Mouse (Mus musculus): ENCODE results near the gene Tgm5. TPM values are rescaled to one million over a fixed set of nuclear protein-coding genes. Genes with fewer than 3 reads are reported as not detected.

Tgm5 gene
- polyA plus RNA-seq, 1 experiment from 2014 or later: not detected

DNA sequence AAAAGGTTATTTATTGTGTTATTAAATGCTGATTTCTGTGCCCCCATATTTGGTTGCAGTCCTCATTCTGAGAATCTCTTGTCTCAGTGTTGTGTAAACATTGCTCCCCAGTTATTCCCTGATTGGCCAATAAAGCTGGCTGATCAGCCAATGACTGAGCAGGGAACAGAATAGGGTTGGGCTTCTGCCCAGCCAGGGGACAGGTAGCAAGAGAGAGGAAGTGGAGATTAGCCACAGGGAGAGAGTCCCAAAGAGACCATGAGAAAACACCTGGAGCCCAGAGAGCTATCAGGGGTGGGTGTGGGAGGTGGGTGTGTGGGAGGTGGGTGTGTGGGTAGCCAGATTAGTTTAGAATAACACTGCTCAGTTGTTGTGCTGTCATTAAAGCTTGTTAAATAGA, 20.3 kb upstream of the Tgm5 start:
- no peaks in the 10 kb centered on the region for H3K36me3 ChIP-seq (ENCODE audit: control insufficient read depth, insufficient read depth, low read length)
- H3K4me2 ChIP-seq (ENCODE audit: low read depth, severe bottlenecking): no peak overlapping the region
- ATAC-seq (ENCODE audit: insufficient number of reproducible peaks, low FRiP score, low TSS enrichment, low read depth) (no peak), DNase-seq (ENCODE audit: low spot score) (no peak)
- H3K4me1 ChIP-seq (ENCODE audit: control insufficient read depth, insufficient read depth, low read length): no peaks in the 10 kb centered on the region
- no peak overlapping the region for H3K27ac ChIP-seq (replicated peaks; ENCODE audit: low read depth, low read length)
- H3K9ac ChIP-seq (ENCODE audit: low read length): no peak overlapping the region
- no peak overlapping the region for H3K4me3 ChIP-seq (ENCODE audit: low read depth, low read length)
- no peaks in the 10 kb centered on the region for H3K9me3 ChIP-seq (ENCODE audit: control insufficient read depth, low read length)
- H3K27me3 ChIP-seq (ENCODE audit: control insufficient read depth, insufficient read depth, low read length): no peaks in the 10 kb centered on the region

DNA sequence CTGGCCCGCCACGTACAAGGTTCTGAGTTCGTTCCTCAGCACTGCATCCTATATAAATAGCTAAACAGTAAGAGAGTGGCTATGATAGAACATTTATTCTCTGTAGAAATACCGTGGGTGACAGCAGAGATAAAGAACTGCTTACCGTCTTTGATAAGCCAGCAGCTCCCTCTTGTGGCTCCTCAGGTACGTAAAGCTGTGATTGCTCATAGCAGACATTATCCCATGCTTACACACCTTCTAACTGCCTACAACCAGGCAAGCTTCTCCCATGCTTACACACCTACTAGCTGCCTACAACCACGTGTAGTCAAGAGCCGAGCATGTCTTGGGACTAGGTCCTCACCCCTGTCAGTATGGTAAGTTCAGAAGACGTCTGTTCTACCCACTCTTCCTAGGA, 16.4 kb upstream of the Tgm5 start:
- ATAC-seq (ENCODE audit: insufficient number of reproducible peaks, low FRiP score, low TSS enrichment, low read depth) (no peak), DNase-seq (ENCODE audit: low spot score) (peak; percentile 36)
- Histone ChIP-seq H3K4me2 (ENCODE audit: low read depth, severe bottlenecking) (no peak overlapping the region), H3K27me3 (ENCODE audit: control insufficient read depth, insufficient read depth, low read length) (no peaks in the 10 kb centered on the region), H3K4me3 (ENCODE audit: low read depth, low read length) (no peak overlapping the region), H3K4me1 (ENCODE audit: control insufficient read depth, insufficient read depth, low read length) (no peaks in the 10 kb centered on the region), H3K36me3 (ENCODE audit: control insufficient read depth, insufficient read depth, low read length) (no peaks in the 10 kb centered on the region), H3K9ac (ENCODE audit: low read length) (no peak overlapping the region), H3K9me3 (ENCODE audit: control insufficient read depth, low read length) (no peaks in the 10 kb centered on the region), H3K27ac (replicated peaks; ENCODE audit: low read depth, low read length) (no peak overlapping the region)
- WGBS: 33% methylated on average over 9 of the region's 9 CpGs

DNA sequence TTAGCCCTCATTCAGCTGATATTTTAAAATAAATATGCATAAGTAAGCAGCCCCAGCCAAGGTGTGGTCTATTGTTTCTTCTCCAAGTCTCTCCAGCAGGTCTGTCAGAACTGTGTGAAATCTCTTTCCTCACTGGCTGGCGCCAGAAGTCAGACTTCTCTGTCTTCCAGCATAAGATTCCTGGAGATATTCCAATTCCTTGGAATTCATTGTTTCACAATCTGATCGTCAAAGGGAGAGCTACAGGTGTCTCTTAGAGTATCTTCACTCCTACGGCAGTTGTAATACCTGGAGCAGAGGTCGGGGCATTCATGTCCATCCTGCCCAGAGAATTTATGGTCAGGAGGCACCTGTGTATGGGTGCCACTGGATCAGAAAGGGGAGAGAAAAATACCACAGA, 4.1 kb upstream of the Tgm5 start:
- no peaks in the 10 kb centered on the region for H3K4me1 ChIP-seq (ENCODE audit: control insufficient read depth, insufficient read depth, low read length)
- 75% methylated on average over 4 of the region's 4 CpGs for WGBS

DNA sequence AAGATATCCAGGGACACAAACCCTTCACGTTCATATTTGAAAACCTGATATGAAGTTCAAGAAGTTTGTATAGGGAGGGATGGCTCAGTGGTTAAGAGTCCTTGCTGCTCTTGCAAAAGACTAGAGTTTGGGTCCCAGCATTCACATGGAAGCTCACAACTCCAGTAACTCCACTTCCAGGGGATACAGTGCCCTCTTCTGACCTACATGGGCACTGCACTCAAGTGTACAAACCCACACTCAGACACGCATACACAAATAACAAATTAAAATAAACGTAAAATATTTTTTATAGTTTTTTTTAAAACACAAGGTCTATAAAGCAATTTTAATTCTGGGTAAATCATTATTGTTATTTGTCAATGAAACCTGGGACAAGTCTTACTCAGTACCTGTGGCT, 2.9 kb upstream of the Tgm5 start:
- WGBS: 88% methylated on average over 3 of the region's 3 CpGs
- no peak for DNase-seq (ENCODE audit: low spot score)
- Histone ChIP-seq H3K4me3 (ENCODE audit: low read depth, low read length) (no peak overlapping the region), H3K27me3 (ENCODE audit: control insufficient read depth, insufficient read depth, low read length) (no peaks in the 10 kb centered on the region), H3K9ac (ENCODE audit: low read length) (no peak overlapping the region), H3K27ac (replicated peaks; ENCODE audit: low read depth, low read length) (no peak overlapping the region), H3K4me2 (ENCODE audit: low read depth, severe bottlenecking) (no peak overlapping the region), H3K4me1 (ENCODE audit: control insufficient read depth, insufficient read depth, low read length) (no peaks in the 10 kb centered on the region), H3K36me3 (ENCODE audit: control insufficient read depth, insufficient read depth, low read length) (no peaks in the 10 kb centered on the region), H3K9me3 (ENCODE audit: control insufficient read depth, low read length) (no peaks in the 10 kb centered on the region)
- no peak for ATAC-seq (ENCODE audit: insufficient number of reproducible peaks, low FRiP score, low TSS enrichment, low read depth)

More for the DNA sequence above, 4.1 kb upstream of the Tgm5 start:
- no peak overlapping the region for H3K4me2 ChIP-seq (ENCODE audit: low read depth, severe bottlenecking)
- H3K9ac ChIP-seq (ENCODE audit: low read length): no peak overlapping the region
- ATAC-seq (ENCODE audit: insufficient number of reproducible peaks, low FRiP score, low TSS enrichment, low read depth) (no peak), DNase-seq (ENCODE audit: low spot score) (no peak)
- no peaks in the 10 kb centered on the region for H3K9me3 ChIP-seq (ENCODE audit: control insufficient read depth, low read length)
- H3K27me3 ChIP-seq (ENCODE audit: control insufficient read depth, insufficient read depth, low read length): no peaks in the 10 kb centered on the region
- H3K27ac ChIP-seq (replicated peaks; ENCODE audit: low read depth, low read length): no peak overlapping the region
- no peak overlapping the region for H3K4me3 ChIP-seq (ENCODE audit: low read depth, low read length)
- no peaks in the 10 kb centered on the region for H3K36me3 ChIP-seq (ENCODE audit: control insufficient read depth, insufficient read depth, low read length)

DNA sequence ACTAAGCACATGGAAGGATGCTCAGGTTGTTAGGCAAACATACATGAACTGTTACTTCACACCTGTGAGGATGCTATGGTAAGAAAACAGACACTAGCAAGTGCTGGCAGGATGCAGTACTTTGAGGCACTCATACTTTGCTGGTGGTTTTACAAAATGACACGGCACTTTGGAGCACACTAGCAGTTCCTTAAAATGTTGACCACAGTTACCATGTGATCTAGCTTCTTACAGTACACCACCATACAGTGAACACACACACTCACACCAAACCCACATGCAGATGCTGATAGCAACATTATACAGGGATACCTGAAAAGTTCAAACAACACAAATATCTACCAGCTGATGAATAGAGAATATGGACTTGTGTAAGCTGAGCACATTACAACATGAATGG, 3.0 kb downstream of the Tgm5 start:
- Histone ChIP-seq H3K4me3 (ENCODE audit: low read depth, low read length) (no peak overlapping the region), H3K4me2 (ENCODE audit: low read depth, severe bottlenecking) (no peak overlapping the region), H3K36me3 (ENCODE audit: control insufficient read depth, insufficient read depth, low read length) (no peaks in the 10 kb centered on the region), H3K4me1 (ENCODE audit: control insufficient read depth, insufficient read depth, low read length) (no peaks in the 10 kb centered on the region), H3K9me3 (ENCODE audit: control insufficient read depth, low read length) (no peaks in the 10 kb centered on the region), H3K9ac (ENCODE audit: low read length) (no peak overlapping the region), H3K27ac (replicated peaks; ENCODE audit: low read depth, low read length) (no peak overlapping the region), H3K27me3 (ENCODE audit: control insufficient read depth, insufficient read depth, low read length) (no peaks in the 10 kb centered on the region)
- no peak for ATAC-seq (ENCODE audit: insufficient number of reproducible peaks, low FRiP score, low TSS enrichment, low read depth)
- WGBS: 86% methylated on average over 1 of the region's 1 CpGs
- DNase-seq (ENCODE audit: low spot score): no peak

DNA sequence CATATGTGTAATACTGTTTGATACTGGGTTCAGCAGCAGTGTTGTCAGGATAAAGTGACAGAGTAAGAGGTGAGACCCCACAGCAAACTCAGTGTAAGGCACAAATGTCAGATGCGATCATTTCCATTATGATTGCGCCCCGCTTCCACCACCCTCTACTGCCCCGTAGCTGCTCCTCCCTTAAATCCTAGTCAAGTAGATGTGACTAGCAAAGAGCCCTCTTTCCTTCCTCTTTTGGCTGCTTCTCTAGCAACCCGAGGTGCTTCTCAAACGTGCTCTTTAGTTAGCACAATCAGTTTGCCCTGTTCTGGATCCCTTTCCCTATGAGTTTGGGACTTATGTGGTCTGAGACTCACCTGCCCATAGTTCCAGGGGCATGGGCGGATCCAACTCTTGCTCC, 10.9 kb downstream of the Tgm5 start:
- DNase-seq (ENCODE audit: low spot score) (no peak), ATAC-seq (ENCODE audit: insufficient number of reproducible peaks, low FRiP score, low TSS enrichment, low read depth) (no peak)
- 79% methylated on average over 7 of the region's 7 CpGs for WGBS
- no peak overlapping the region for H3K4me3 ChIP-seq (ENCODE audit: low read depth, low read length)
- no peak overlapping the region for H3K4me2 ChIP-seq (ENCODE audit: low read depth, severe bottlenecking)
- H3K27me3 ChIP-seq (ENCODE audit: control insufficient read depth, insufficient read depth, low read length): no peaks in the 10 kb centered on the region
- no peaks in the 10 kb centered on the region for H3K9me3 ChIP-seq (ENCODE audit: control insufficient read depth, low read length)
- H3K4me1 ChIP-seq (ENCODE audit: control insufficient read depth, insufficient read depth, low read length): no peaks in the 10 kb centered on the region
- no peak overlapping the region for H3K9ac ChIP-seq (ENCODE audit: low read length)
- H3K27ac ChIP-seq (replicated peaks; ENCODE audit: low read depth, low read length): no peak overlapping the region
- no peaks in the 10 kb centered on the region for H3K36me3 ChIP-seq (ENCODE audit: control insufficient read depth, insufficient read depth, low read length)

DNA sequence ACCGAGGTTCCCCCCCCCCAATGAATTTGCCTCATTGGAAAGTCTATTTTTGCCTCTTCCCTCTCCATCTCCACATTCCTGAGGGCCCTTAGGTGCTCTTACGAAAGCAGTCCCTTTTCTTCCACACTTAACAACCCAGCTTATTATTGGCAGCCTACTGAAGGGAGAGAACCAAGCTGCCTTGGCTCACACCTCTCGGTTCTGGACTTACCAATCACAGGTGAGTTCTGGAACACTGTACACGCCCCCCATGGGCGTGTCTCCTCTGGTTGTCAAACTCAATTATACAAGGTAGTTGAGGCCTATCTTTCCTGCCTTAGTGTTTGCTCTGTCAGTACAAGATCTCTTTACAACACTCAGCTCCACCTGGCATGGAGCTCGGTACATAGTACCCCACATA, 13.8 kb downstream of the Tgm5 start:
- no peak overlapping the region for H3K4me2 ChIP-seq (ENCODE audit: low read depth, severe bottlenecking)
- H3K27me3 ChIP-seq (ENCODE audit: control insufficient read depth, insufficient read depth, low read length): no peaks in the 10 kb centered on the region
- H3K4me3 ChIP-seq (ENCODE audit: low read depth, low read length): no peak overlapping the region
- no peaks in the 10 kb centered on the region for H3K9me3 ChIP-seq (ENCODE audit: control insufficient read depth, low read length)
- DNase-seq (ENCODE audit: low spot score): no peak
- ATAC-seq (ENCODE audit: insufficient number of reproducible peaks, low FRiP score, low TSS enrichment, low read depth): no peak
- no peaks in the 10 kb centered on the region for H3K4me1 ChIP-seq (ENCODE audit: control insufficient read depth, insufficient read depth, low read length)
- H3K36me3 ChIP-seq (ENCODE audit: control insufficient read depth, insufficient read depth, low read length): no peaks in the 10 kb centered on the region
- H3K9ac ChIP-seq (ENCODE audit: low read length): no peak overlapping the region
- 88% methylated on average over 6 of the region's 6 CpGs for WGBS
- no peak overlapping the region for H3K27ac ChIP-seq (replicated peaks; ENCODE audit: low read depth, low read length)

DNA sequence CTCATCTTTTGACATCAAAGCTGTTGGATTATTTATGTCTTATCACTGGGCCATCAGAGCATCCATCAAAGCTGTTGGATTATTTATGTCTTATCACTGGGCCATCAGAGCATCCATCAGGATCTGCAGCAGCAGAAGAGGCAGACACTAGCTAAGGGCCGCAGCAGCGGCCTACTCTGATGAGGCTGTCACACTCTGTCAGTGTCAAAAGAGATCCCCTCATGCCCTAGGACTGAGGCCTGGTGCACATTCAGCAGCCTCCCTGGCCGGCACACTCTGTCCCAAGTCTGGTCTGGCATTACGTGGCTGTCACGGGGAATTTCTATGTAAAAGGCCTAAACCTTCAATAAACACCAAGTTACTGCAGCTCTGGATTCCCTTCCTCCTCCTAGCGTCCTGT, 16.1 kb downstream of the Tgm5 start:
- H3K4me3 ChIP-seq (ENCODE audit: low read depth, low read length): no peak overlapping the region
- no peak overlapping the region for H3K27ac ChIP-seq (replicated peaks; ENCODE audit: low read depth, low read length)
- ATAC-seq (ENCODE audit: insufficient number of reproducible peaks, low FRiP score, low TSS enrichment, low read depth) (no peak), DNase-seq (ENCODE audit: low spot score) (no peak)
- 69% methylated on average over 6 of the region's 6 CpGs for WGBS
- no peak overlapping the region for H3K9ac ChIP-seq (ENCODE audit: low read length)
- no peak overlapping the region for H3K4me2 ChIP-seq (ENCODE audit: low read depth, severe bottlenecking)
- H3K36me3 ChIP-seq (ENCODE audit: control insufficient read depth, insufficient read depth, low read length): no peaks in the 10 kb centered on the region
- H3K4me1 ChIP-seq (ENCODE audit: control insufficient read depth, insufficient read depth, low read length): no peaks in the 10 kb centered on the region
- H3K27me3 ChIP-seq (ENCODE audit: control insufficient read depth, insufficient read depth, low read length): no peaks in the 10 kb centered on the region
- H3K9me3 ChIP-seq (ENCODE audit: control insufficient read depth, low read length): no peaks in the 10 kb centered on the region

DNA sequence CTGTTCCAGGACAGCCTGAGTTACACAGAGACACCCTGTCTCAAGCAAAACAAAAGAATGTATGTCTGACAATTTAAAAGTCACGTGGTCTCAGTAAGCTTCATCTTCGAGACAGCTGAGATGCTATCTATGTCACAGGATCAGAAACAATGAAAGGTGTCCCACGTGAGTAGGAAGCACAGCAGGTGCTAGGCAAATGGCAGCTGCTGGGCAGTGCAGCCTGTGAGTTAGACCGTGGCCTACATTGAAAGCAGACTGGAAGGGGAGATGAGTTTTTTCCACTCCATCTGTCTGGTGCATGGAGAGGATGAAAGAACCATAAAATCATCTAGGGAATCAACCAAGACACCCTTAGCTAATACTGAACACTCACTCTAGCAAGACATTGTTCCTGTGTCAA, 18.5 kb downstream of the Tgm5 start:
- Histone ChIP-seq H3K4me3 (ENCODE audit: low read depth, low read length) (no peak overlapping the region), H3K36me3 (ENCODE audit: control insufficient read depth, insufficient read depth, low read length) (no peaks in the 10 kb centered on the region), H3K4me2 (ENCODE audit: low read depth, severe bottlenecking) (no peak overlapping the region), H3K9ac (ENCODE audit: low read length) (no peak overlapping the region), H3K27ac (replicated peaks; ENCODE audit: low read depth, low read length) (no peak overlapping the region), H3K4me1 (ENCODE audit: control insufficient read depth, insufficient read depth, low read length) (no peaks in the 10 kb centered on the region), H3K27me3 (ENCODE audit: control insufficient read depth, insufficient read depth, low read length) (no peaks in the 10 kb centered on the region), H3K9me3 (ENCODE audit: control insufficient read depth, low read length) (no peaks in the 10 kb centered on the region)
- no peak for ATAC-seq (ENCODE audit: insufficient number of reproducible peaks, low FRiP score, low TSS enrichment, low read depth)
- WGBS: 73% methylated on average over 4 of the region's 4 CpGs
- DNase-seq (ENCODE audit: low spot score): no peak

All from limb, embryonic 11.5 days (tissue).